Mouse (Mus musculus): ENCODE data around the gene Mthfd1l. TPM values are rescaled to one million over a fixed set of nuclear protein-coding genes. Genes with fewer than 3 reads are reported as not detected.
A peak's percentile ranks its signal among the peaks of the same experiment; 100 is the strongest.

The Mthfd1l gene
- 11.2 TPM in 2 replicates for polyA plus RNA-seq (2016; fragmentation: Nextera tagmentation; extraction: Ambion mirVana)

- no peaks in the 10 kb centered on the region for H3K27me3 ChIP-seq
- H3K27ac ChIP-seq: peak within 1 kb of the TSS; percentile 90
- H3K9ac ChIP-seq: peak within 1 kb of the TSS; percentile 77
- under 1% methylated on average over 40 of the region's 40 CpGs for WGBS
- peaks cover 9% of the 10 kb centered on the region for H3K4me1 ChIP-seq
- H3K4me2 ChIP-seq: peak within 1 kb of the TSS; percentile 83
- no peaks in the 10 kb centered on the region for H3K9me3 ChIP-seq
- no peaks in the 10 kb centered on the region for H3K36me3 ChIP-seq (replicated peaks)
- ATAC-seq (ENCODE audit: low FRiP score): peak; percentile 82
- H3K4me3 ChIP-seq (replicated peaks): peak within 1 kb of the TSS; percentile 68
Measured at GRCm38 (mm10) chr10:3972981-3973588, at the start of gene Mthfd1l. Gene Mthfd1l (plus strand): TSS chr10:3973118.

- no peak overlapping the region for H3K4me2 ChIP-seq
- no peaks in the 10 kb centered on the region for H3K9me3 ChIP-seq
- no peaks in the 10 kb centered on the region for H3K27me3 ChIP-seq
- no peak overlapping the region for H3K4me3 ChIP-seq (replicated peaks)
- 84% methylated on average over 4 of the region's 4 CpGs for WGBS
- H3K9ac ChIP-seq: no peak overlapping the region
- H3K36me3 ChIP-seq (replicated peaks): no peaks in the 10 kb centered on the region
- no peaks in the 10 kb centered on the region for H3K4me1 ChIP-seq
- no peak overlapping the region for H3K27ac ChIP-seq
- ATAC-seq (ENCODE audit: low FRiP score): no peak
Measured at GRCm38 (mm10) chr10:3928008-3928545, 44.8 kb upstream of the Mthfd1l start.

GRCm38 (mm10) chr10:3931831-3932230 lies 41.1 kb upstream of the Mthfd1l start:
- H3K27ac ChIP-seq: no peak overlapping the region
- H3K9me3 ChIP-seq: no peaks in the 10 kb centered on the region
- no peak for ATAC-seq (ENCODE audit: low FRiP score)
- no peak overlapping the region for H3K4me3 ChIP-seq (replicated peaks)
- no peak overlapping the region for H3K9ac ChIP-seq
- H3K4me1 ChIP-seq: no peaks in the 10 kb centered on the region
- H3K27me3 ChIP-seq: no peaks in the 10 kb centered on the region
- no peak overlapping the region for H3K4me2 ChIP-seq
- no peaks in the 10 kb centered on the region for H3K36me3 ChIP-seq (replicated peaks)

GRCm38 (mm10) chr10:3933311-3933940 lies 39.5 kb upstream of the Mthfd1l start:
- H3K27ac ChIP-seq: no peak overlapping the region
- H3K4me3 ChIP-seq (replicated peaks): no peak overlapping the region
- WGBS: 81% methylated on average over 12 of the region's 12 CpGs
- H3K27me3 ChIP-seq: no peaks in the 10 kb centered on the region
- no peaks in the 10 kb centered on the region for H3K9me3 ChIP-seq
- ATAC-seq (ENCODE audit: low FRiP score): no peak
- no peaks in the 10 kb centered on the region for H3K4me1 ChIP-seq
- H3K9ac ChIP-seq: no peak overlapping the region
- no peaks in the 10 kb centered on the region for H3K36me3 ChIP-seq (replicated peaks)
- no peak overlapping the region for H3K4me2 ChIP-seq

- Histone ChIP-seq H3K36me3 (replicated peaks) (peaks cover 11% of the 10 kb centered on the region; the same call in 1 of the 2 replicates), H3K27ac (no peak overlapping the region), H3K27me3 (no peaks in the 10 kb centered on the region), H3K9ac (no peak overlapping the region), H3K4me2 (no peak overlapping the region), H3K9me3 (no peaks in the 10 kb centered on the region), H3K4me1 (peaks cover 8% of the 10 kb centered on the region), H3K4me3 (replicated peaks) (no peak overlapping the region)
- ATAC-seq (ENCODE audit: low FRiP score): no peak
Measured at GRCm38 (mm10) chr10:3936864-3937263, 36.1 kb upstream of the Mthfd1l start.

GRCm38 (mm10) chr10:3939895-3940595 lies 32.9 kb upstream of the Mthfd1l start:
- Histone ChIP-seq H3K9me3 (no peaks in the 10 kb centered on the region), H3K9ac (no peak overlapping the region), H3K4me1 (peaks cover 8% of the 10 kb centered on the region), H3K4me2 (no peak overlapping the region), H3K27me3 (no peaks in the 10 kb centered on the region), H3K4me3 (replicated peaks) (no peak overlapping the region), H3K27ac (no peak overlapping the region), H3K36me3 (replicated peaks) (peaks cover 11% of the 10 kb centered on the region; the same call in 1 of the 2 replicates)
- ATAC-seq (ENCODE audit: low FRiP score): no peak
- 91% methylated on average over 11 of the region's 11 CpGs for WGBS

GRCm38 (mm10) chr10:3940596-3940975 lies 32.3 kb upstream of the Mthfd1l start:
- no peak overlapping the region for H3K27ac ChIP-seq
- no peak overlapping the region for H3K4me2 ChIP-seq
- H3K9ac ChIP-seq: no peak overlapping the region
- WGBS: 89% methylated on average over 6 of the region's 6 CpGs
- no peak for ATAC-seq (ENCODE audit: low FRiP score)
- H3K4me3 ChIP-seq (replicated peaks): no peak overlapping the region
- no peaks in the 10 kb centered on the region for H3K27me3 ChIP-seq
- H3K36me3 ChIP-seq (replicated peaks): peaks cover 11% of the 10 kb centered on the region; the same call in 1 of the 2 replicates
- peaks cover 8% of the 10 kb centered on the region for H3K4me1 ChIP-seq
- H3K9me3 ChIP-seq: no peaks in the 10 kb centered on the region

GRCm38 (mm10) chr10:3941054-3941757 lies 31.7 kb upstream of the Mthfd1l start:
- H3K4me1 ChIP-seq: peaks cover 8% of the 10 kb centered on the region
- 34% methylated on average over 11 of the region's 11 CpGs for WGBS
- H3K36me3 ChIP-seq (replicated peaks): peaks cover 11% of the 10 kb centered on the region; the same call in 1 of the 2 replicates
- ATAC-seq (ENCODE audit: low FRiP score): 0 out of 2 replicates have a peak, but pooled peaks have one; percentile 18
- no peaks in the 10 kb centered on the region for H3K9me3 ChIP-seq
- no peak overlapping the region for H3K9ac ChIP-seq
- no peak overlapping the region for H3K4me3 ChIP-seq (replicated peaks)
- no peaks in the 10 kb centered on the region for H3K27me3 ChIP-seq
- H3K4me2 ChIP-seq: no peak overlapping the region
- 0 out of 2 replicates have a peak overlapping the region, but pooled peaks have one; percentile 25 for H3K27ac ChIP-seq

- Histone ChIP-seq H3K4me1 (peaks cover 8% of the 10 kb centered on the region), H3K4me2 (no peak overlapping the region), H3K27me3 (no peaks in the 10 kb centered on the region), H3K27ac (no peak overlapping the region), H3K36me3 (replicated peaks) (peaks cover 11% of the 10 kb centered on the region; the same call in 1 of the 2 replicates), H3K9me3 (no peaks in the 10 kb centered on the region), H3K4me3 (replicated peaks) (no peak overlapping the region), H3K9ac (no peak overlapping the region)
- no peak for ATAC-seq (ENCODE audit: low FRiP score)
- 83% methylated on average over 6 of the region's 6 CpGs for WGBS
Measured at GRCm38 (mm10) chr10:3942289-3942688, 30.6 kb upstream of the Mthfd1l start.

- peaks cover 8% of the 10 kb centered on the region; the same call in 1 of the 2 replicates for H3K36me3 ChIP-seq (replicated peaks)
- 32% methylated on average over 10 of the region's 10 CpGs for WGBS
- peaks cover 8% of the 10 kb centered on the region for H3K4me1 ChIP-seq
- peak; percentile 75; the same call in 1 of the 2 replicates for ATAC-seq (ENCODE audit: low FRiP score)
- H3K4me3 ChIP-seq (replicated peaks): no peak overlapping the region
- no peak overlapping the region for H3K4me2 ChIP-seq
- H3K9ac ChIP-seq: no peak overlapping the region
- H3K9me3 ChIP-seq: no peaks in the 10 kb centered on the region
- H3K27me3 ChIP-seq: no peaks in the 10 kb centered on the region
- H3K27ac ChIP-seq: no peak overlapping the region
Measured at GRCm38 (mm10) chr10:3943492-3944395, 29.2 kb upstream of the Mthfd1l start.

- ATAC-seq (ENCODE audit: low FRiP score): no peak
- WGBS: 91% methylated on average over 17 of the region's 17 CpGs
- H3K4me2 ChIP-seq: no peak overlapping the region
- H3K27me3 ChIP-seq: no peaks in the 10 kb centered on the region
- H3K27ac ChIP-seq: no peak overlapping the region
- no peak overlapping the region for H3K4me3 ChIP-seq (replicated peaks)
- H3K36me3 ChIP-seq (replicated peaks): no peaks in the 10 kb centered on the region
- no peaks in the 10 kb centered on the region for H3K9me3 ChIP-seq
- 0 out of 2 replicates have a peak, but pooled peaks cover under 1% of the 10 kb centered on the region for H3K4me1 ChIP-seq
- H3K9ac ChIP-seq: no peak overlapping the region
Measured at GRCm38 (mm10) chr10:3946871-3947270, 26.0 kb upstream of the Mthfd1l start.
